Mouse (Mus musculus): ENCODE results near the gene Hoxa9. TPM values are rescaled to one million over a fixed set of nuclear protein-coding genes. Genes with fewer than 3 reads are reported as not detected.

The Hoxa9 gene
- total and polyA plus RNA-seq, 2 experiments: 0.10 TPM; not detected in 1

DNA sequence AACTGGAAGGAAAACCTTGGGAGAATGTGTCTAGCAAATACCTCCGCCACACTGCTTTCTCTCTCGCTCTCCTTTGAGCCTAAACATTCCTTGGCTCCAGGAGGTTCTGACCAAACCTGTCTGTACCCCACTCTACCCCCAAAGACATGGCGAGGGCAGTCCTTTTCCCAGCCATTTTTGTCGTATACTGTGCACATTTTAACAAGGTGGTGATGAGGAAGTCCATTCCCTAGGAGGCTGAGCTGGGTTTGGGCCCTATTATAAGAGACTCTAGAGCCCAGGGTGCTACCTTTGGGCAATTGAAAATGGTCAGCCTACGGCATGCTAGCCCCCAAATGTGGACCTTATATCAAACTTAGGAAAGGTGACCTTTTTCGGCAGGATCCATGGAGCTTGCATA, 5.0 kb upstream of the Hoxa9 start:
- Histone ChIP-seq H3K27me3 (ENCODE audit: control insufficient read depth, insufficient read depth, low read length) (peaks cover 60% of the 10 kb centered on the region), H3K4me1 (ENCODE audit: control insufficient read depth, insufficient read depth, low read length) (no peaks in the 10 kb centered on the region), H3K27ac (replicated peaks; ENCODE audit: insufficient read depth, low read depth, low read length) (no peak overlapping the region), H3K36me3 (ENCODE audit: control insufficient read depth, insufficient read depth, low read length) (no peaks in the 10 kb centered on the region), H3K4me3 (ENCODE audit: insufficient read depth, low read depth, low read length) (no peak overlapping the region), H3K9ac (ENCODE audit: low read depth, low read length) (no peak overlapping the region), H3K79me2 (ENCODE audit: control insufficient read depth, insufficient read depth, low read length) (no peaks in the 10 kb centered on the region)
- DNase-seq (ENCODE audit: extremely low read depth, low read depth, low spot score): no peak
- 25% methylated on average over 6 of the region's 6 CpGs for WGBS
- TF ChIP-seq POLR2A (IDR thresholded peaks at IDR 0.05; ENCODE audit: extremely low read depth, insufficient read depth, low read length) (no peak), CTCF (IDR thresholded peaks at IDR 0.05; ENCODE audit: low read depth, low read length) (no peak)

DNA sequence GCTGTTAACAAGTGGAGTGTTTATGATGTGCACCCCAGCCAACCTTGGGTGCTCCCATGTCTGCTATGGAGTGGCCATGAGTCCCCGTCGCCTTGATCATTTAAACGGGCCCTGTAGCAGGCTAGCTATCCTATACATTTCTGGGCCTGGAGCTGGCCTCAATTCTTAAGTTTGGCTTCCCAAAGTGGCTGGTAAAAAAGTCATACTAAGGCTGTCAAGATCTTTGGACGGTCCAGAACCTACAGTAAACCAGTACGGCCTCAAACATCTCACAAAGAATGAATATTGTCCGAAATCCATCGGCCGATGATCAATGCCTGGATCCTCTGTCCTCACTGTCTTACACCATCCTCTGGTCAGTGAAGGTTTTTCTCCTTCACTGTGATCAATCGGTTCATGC, 4.4 kb upstream of the Hoxa9 start:
- Histone ChIP-seq H3K79me2 (ENCODE audit: control insufficient read depth, insufficient read depth, low read length) (no peaks in the 10 kb centered on the region), H3K4me1 (ENCODE audit: control insufficient read depth, insufficient read depth, low read length) (no peaks in the 10 kb centered on the region), H3K36me3 (ENCODE audit: control insufficient read depth, insufficient read depth, low read length) (no peaks in the 10 kb centered on the region), H3K27me3 (ENCODE audit: control insufficient read depth, insufficient read depth, low read length) (peaks cover 61% of the 10 kb centered on the region), H3K9ac (ENCODE audit: low read depth, low read length) (no peak overlapping the region), H3K4me3 (ENCODE audit: insufficient read depth, low read depth, low read length) (no peak overlapping the region), H3K27ac (replicated peaks; ENCODE audit: insufficient read depth, low read depth, low read length) (no peak overlapping the region)
- 35% methylated on average over 9 of the region's 9 CpGs for WGBS
- TF ChIP-seq POLR2A (IDR thresholded peaks at IDR 0.05; ENCODE audit: extremely low read depth, insufficient read depth, low read length) (no peak), CTCF (IDR thresholded peaks at IDR 0.05; ENCODE audit: low read depth, low read length) (no peak)
- DNase-seq (ENCODE audit: extremely low read depth, low read depth, low spot score): no peak

DNA sequence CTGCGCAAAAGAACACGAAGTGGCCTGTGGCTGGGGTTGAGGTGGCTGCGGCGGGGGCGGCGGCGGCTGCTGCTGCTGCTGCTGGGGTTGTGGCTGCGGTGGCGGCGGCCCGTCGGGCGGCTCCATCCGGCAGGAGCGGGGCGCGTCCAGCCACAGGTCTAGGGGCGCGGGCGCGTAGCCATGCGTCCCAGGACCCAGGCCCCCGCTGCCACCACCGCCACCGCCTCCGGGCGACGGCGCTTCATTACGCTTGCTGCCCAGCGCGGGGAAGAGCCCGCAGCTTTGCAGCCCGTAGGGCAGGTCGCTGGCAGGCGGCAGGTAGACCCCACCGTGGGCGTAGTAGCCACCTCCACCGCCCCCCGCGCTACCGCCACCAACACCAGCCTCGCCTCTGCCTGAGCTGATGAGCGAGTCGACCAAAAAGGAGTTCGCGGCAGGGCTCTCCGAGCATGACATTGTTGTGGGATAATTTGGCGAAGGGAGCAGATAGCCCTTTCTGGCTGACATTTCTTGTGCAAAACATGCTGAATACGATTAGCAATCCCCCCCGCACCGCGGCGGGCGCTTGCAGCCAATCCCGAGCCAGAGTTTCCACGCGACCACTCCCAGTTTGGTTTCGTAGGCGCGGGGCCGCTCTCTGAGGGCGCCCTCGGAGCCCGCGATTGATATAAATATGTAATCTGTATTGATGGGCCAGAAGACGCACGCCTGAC, 3.7 kb upstream of the Hoxa9 start:
- Histone ChIP-seq H3K27me3 (ENCODE audit: control insufficient read depth, insufficient read depth, low read length) (peaks cover 61% of the 10 kb centered on the region), H3K79me2 (ENCODE audit: control insufficient read depth, insufficient read depth, low read length) (no peaks in the 10 kb centered on the region), H3K4me3 (ENCODE audit: insufficient read depth, low read depth, low read length) (no peak overlapping the region), H3K27ac (replicated peaks; ENCODE audit: insufficient read depth, low read depth, low read length) (no peak overlapping the region), H3K9ac (ENCODE audit: low read depth, low read length) (no peak overlapping the region), H3K36me3 (ENCODE audit: control insufficient read depth, insufficient read depth, low read length) (no peaks in the 10 kb centered on the region), H3K4me1 (ENCODE audit: control insufficient read depth, insufficient read depth, low read length) (no peaks in the 10 kb centered on the region)
- no peak for DNase-seq (ENCODE audit: extremely low read depth, low read depth, low spot score)
- 6% methylated on average over 68 of the region's 68 CpGs for WGBS
- TF ChIP-seq CTCF (IDR thresholded peaks at IDR 0.05; ENCODE audit: low read depth, low read length): no peak
- no peak for TF ChIP-seq POLR2A (IDR thresholded peaks at IDR 0.05; ENCODE audit: extremely low read depth, insufficient read depth, low read length)

DNA sequence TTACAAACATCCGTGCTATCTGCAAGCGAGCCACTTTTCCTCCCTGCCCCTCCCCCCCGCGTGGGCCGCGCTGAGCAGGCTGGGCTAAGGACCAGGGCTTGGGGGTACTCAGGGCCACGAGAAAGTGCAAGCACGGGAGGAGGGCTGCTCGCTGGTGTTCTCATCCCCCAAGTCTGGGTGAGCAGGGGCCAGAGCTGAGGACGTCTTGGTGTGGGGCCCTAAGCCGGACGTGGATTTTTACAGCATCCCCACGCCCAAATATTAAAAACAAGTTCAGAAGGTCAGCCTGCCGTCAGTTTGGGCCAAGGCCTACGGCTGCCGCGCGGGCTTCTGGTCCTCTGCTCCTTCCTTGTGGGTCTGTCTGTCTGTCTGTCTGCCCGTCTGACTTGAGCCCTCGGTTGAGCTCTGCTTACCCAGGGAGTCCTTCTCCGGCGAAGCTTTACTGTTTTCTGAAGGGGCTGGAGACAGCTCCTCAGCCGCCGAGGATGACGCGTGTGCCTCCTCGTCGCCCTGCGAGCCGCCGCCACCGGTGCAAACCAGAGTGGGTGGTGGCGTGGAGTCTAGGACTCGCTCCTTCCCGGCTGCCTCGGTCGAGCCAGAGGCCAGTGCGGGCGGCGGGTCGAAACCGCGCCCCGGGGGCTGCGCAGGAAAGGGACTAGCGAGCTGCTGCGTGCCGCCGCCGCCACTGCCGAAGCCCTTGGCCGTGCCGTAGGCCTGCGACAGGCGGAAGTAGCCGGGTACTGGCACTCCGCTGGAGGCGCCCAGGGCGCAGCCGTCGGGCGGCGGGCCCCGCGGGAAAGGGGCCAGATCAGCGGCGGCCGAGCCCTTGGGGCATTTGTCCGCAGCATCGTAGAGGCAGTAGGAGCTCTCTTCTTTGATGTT, 2.9 kb upstream of the Hoxa9 start:
- WGBS: 4% methylated on average over 70 of the region's 70 CpGs
- Histone ChIP-seq H3K4me3 (ENCODE audit: insufficient read depth, low read depth, low read length) (no peak overlapping the region), H3K27me3 (ENCODE audit: control insufficient read depth, insufficient read depth, low read length) (peaks cover 63% of the 10 kb centered on the region), H3K27ac (replicated peaks; ENCODE audit: insufficient read depth, low read depth, low read length) (no peak overlapping the region), H3K4me1 (ENCODE audit: control insufficient read depth, insufficient read depth, low read length) (no peaks in the 10 kb centered on the region), H3K79me2 (ENCODE audit: control insufficient read depth, insufficient read depth, low read length) (no peaks in the 10 kb centered on the region), H3K36me3 (ENCODE audit: control insufficient read depth, insufficient read depth, low read length) (no peaks in the 10 kb centered on the region), H3K9ac (ENCODE audit: low read depth, low read length) (no peak overlapping the region)
- no peak for DNase-seq (ENCODE audit: extremely low read depth, low read depth, low spot score)
- TF ChIP-seq CTCF (IDR thresholded peaks at IDR 0.05; ENCODE audit: low read depth, low read length): no peak
- no peak for TF ChIP-seq POLR2A (IDR thresholded peaks at IDR 0.05; ENCODE audit: extremely low read depth, insufficient read depth, low read length)

DNA sequence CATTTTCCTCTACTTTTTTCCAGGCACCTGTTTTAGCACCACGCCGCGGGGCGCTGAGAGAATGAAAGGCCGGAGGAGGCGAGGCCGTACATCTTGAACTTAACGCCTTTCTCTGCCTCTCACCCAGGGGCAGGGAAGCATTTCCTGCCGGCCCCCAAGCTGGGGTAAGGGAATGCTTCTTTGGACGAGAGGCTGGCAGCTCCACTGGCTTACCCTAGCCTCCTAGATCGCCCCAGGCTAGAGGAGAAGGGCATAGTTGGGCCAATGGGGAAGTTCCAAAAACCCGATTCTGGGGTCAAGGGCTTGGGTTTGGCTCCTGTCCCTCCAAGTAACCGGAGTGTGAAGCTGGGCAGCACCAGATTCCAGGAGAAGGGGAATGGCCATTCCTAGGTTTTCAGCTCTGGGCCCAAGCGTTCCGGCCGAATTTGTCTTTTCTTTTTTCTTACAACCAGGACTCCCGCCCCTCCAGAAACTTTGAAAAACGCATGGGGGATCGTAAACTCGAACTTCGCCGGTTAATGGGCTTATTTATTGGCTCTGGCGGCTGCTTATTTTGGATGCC, 2.2 kb upstream of the Hoxa9 start:
- Histone ChIP-seq H3K27me3 (ENCODE audit: control insufficient read depth, insufficient read depth, low read length) (peaks cover 62% of the 10 kb centered on the region), H3K4me1 (ENCODE audit: control insufficient read depth, insufficient read depth, low read length) (no peaks in the 10 kb centered on the region), H3K79me2 (ENCODE audit: control insufficient read depth, insufficient read depth, low read length) (no peaks in the 10 kb centered on the region), H3K4me3 (ENCODE audit: insufficient read depth, low read depth, low read length) (no peak overlapping the region), H3K36me3 (ENCODE audit: control insufficient read depth, insufficient read depth, low read length) (no peaks in the 10 kb centered on the region), H3K9ac (ENCODE audit: low read depth, low read length) (no peak overlapping the region), H3K27ac (replicated peaks; ENCODE audit: insufficient read depth, low read depth, low read length) (no peak overlapping the region)
- DNase-seq (ENCODE audit: extremely low read depth, low read depth, low spot score): no peak
- TF ChIP-seq POLR2A (IDR thresholded peaks at IDR 0.05; ENCODE audit: extremely low read depth, insufficient read depth, low read length) (no peak), CTCF (IDR thresholded peaks at IDR 0.05; ENCODE audit: low read depth, low read length) (no peak)
- WGBS: 7% methylated on average over 23 of the region's 23 CpGs

Measured in liver, adult 2 months (tissue).